Mouse (Mus musculus) heart, adult 11 months (tissue): ENCODE data around the gene Slco2b1.

Experiments
- DNase-seq: peaks from one replicate; pipeline ENCODE4 v3.0.0; 2022

Gene Slco2b1

GRCm38 (mm10) chr7:99648623-99649022 is 62.5 kb downstream of the Slco2b1 start:
- DNase-seq: peak; percentile 96

GRCm38 (mm10) chr7:99644701-99645100 is 66.4 kb downstream of the Slco2b1 start:
- no peak for DNase-seq

DNA sequence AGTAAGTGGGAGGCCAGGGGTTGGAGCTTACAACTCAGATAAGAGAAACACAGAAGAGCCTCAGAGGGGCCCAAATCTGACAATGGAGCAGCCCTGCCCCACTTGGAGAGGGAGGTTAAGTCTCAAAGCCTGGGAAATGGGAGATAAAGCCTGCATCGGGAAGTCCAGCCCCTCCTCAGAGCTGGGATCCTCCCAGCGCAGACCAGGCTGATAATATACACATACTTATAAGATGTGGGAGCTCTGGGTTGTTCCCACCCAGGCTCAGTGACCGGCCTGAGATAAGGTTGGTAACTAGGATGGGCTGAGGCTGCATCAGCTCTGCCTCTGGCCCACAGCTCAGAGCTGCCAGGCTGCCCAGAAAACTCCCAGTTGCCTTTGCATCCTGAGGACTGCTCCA is 69.1 kb downstream of the Slco2b1 start:
- no peak for DNase-seq

DNA sequence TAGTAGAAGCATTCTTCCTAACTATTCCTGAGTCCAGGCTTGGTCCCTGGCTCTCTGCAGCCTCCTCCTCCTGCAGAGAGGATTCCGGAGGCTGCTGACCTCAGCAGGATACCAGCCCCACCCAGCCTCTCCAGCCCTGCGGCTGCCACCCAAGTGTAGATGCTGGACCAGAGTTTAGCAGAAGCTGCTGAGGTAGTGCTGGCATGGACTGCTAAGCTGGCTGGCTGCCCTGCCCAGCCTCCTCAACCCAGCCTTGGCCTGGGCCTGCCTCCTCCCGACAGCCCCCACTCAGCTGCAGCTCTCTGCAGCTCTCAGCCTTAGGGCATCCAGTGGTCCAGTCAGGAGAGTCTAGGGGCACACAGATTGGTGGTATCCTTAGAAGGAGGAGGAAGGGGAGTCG is 69.9 kb downstream of the Slco2b1 start:
- DNase-seq: peak; percentile 90

GRCm38 (mm10) chr7:99633966-99634665 is 77.0 kb downstream of the Slco2b1 start:
- peak; percentile 93 for DNase-seq

DNA sequence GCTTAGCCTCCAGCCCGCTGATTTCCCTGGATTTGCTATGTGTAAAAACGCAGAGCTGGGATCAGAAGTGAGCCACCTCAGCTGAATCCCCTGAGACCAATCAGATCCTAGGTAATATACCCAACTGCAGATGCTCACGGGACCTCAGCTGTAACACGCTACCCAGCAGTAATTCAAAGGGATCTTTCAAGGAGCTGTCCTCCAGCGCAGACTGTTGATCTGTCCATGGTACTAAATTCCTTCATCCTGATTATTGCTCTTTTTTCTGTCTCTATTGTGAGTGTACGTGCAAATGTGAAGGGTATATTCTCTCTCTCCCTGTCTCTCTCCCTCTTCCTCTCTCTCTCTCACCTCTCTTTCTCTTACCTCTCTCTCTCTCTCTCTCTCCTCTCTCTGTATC is 78.9 kb downstream of the Slco2b1 start:
- DNase-seq: no peak

- no peak for DNase-seq
These were observed 83.8 kb downstream of the Slco2b1 start for GRCm38 (mm10) chr7:99627366-99627765.

DNA sequence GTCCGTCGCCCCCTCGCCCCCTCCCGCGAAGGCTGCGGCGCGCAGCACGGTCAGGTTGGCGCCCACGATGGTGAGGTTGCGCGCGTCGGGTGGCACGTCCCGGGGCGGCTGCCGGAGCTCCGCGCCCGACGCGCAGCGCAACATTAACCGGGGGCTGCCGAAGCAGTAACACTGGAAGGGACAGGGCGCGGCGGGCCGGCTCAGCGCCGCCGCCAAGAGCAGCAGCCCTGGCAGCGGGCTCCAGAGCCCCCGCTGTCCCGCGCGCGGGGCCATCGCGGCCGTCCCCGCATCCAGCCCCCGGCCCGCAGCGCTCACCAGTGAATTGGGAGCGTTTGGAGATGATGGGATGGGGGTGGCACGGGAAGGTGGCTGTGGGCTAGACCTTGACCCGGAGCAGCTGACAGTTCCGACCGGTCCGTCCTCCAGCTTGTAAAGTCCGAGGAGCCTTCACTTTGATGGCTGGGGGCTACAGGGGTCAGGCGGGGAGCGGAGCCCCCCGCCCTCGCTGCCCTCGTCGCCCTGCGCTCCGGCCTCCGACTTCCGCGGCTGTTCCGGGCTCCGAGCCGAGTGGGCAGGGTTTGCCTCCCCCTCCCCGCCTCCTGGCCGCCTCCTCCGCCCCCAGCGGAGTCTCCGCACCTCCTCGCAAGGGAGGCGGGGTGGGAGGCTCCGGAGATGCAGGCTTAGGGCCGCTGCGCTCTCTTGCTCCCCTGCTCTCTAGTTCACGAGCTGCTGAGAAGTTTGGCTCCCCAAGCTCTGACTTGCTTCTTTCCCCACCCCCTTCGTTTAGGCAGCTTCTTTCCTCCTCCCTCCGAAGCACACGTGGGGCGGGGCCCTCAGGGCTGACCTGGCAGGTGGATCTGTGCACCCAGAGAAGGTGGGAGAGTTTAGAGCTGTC is 84.5 kb downstream of the Slco2b1 start, which contains the start of gene Tpbgl:
Tpbgl (minus strand) TSS at position 728 of the 895 bp plus-strand sequence.
- peak; percentile 98 for DNase-seq

DNA sequence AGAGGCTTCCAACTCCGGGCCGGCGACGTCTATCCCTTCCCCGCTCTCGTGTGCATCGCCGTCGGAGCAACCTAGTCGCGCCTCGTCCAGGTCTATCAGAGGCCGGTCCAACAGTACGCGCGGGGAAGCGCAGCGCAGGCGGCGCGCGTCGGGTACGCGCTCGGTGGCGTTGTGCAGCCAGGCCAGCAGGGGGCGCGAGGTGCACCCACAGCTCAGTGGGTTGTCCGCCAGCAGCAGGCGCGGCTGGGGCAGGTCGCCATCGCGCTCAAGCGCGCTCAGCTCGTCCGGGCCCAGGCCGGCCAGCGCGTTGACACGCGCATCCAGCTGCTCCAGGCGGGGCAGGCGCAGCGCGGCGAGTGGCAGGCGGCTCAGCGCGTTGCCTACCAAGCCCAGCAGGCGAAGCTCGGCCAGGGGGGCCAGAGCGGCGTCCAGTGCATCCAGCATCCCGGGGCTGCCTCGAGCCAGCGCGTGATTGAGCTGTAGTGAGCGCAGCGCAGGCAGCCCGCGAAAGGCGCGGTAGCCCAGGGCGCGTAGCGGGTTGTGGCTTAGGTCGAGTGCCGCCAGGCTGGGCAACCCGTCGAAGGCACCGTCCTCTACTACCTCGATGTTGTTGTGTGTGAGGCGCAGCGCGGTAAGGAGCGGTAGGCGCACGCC is 85.3 kb downstream of the Slco2b1 start:
- peak; percentile 99 for DNase-seq

DNA sequence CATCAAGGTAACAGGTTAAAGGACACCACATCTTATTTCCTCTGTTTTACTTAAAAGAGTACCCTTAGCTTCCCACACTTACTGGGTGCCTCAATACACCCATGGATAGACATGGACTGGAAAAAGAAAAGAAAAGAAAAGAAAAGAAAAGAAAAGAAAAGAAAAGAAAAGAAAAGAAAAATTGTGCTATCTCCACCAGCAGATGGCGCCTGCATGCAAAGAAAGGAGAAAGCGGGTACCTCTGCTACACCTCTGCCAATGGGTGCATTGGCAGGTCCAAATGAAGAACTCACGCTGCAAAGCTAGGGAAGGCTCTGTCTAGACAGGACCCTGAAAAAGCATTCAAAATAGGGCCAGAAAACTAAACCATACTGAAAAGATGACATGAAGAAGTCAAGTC is 92.3 kb downstream of the Slco2b1 start:
- no peak for DNase-seq

DNA sequence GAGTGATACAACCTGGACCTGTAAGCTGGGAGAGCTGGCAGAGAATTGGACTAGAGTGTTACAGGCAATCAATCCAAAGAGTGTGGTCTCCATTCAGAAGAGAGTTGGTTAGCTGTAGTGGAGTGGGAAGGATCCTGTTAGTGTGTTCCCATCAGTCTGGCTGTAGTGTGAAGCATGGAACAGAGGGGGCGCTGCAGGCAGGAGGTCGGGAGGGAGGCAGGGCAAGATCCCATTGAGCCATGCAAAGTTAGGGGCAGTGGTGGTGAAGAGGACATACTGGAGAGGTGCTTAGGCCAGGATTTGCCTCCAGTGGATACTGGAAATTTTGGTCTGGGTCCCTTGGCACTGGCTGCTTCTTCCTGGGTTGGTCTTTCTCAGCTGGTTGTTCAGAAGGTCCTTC is 92.9 kb downstream of the Slco2b1 start:
- no peak for DNase-seq
